Mouse (Mus musculus) embryonic fibroblast, embryonic 13.5 days (primary cell): ENCODE data around the gene Mpdz. TPM values are rescaled to one million over a fixed set of nuclear protein-coding genes. Genes with fewer than 3 reads are reported as not detected.

ENCODE experiments used
- H3K27ac ChIP-seq: 2 replicates; pipeline ENCODE4 v1.5.1; 2012; ENCODE audit warnings: low read length, control low read depth, inconsistent platforms; ENCODE audit not compliant: insufficient read depth
- H3K4me1 ChIP-seq: 2 replicates; pipeline ENCODE4 v1.6.1; 2011; ENCODE audit warnings: low read length; ENCODE audit not compliant: control insufficient read depth, insufficient read depth
- H3K4me3 ChIP-seq: 2 replicates; pipeline ENCODE4 v1.5.1; 2011; ENCODE audit warnings: mild to moderate bottlenecking, control low read depth, low read length; ENCODE audit not compliant: insufficient read depth
- CTCF ChIP-seq: IDR thresholded peaks from 2 replicates; pipeline ENCODE4 v1.5.1; 2011; ENCODE audit warnings: mild to moderate bottlenecking, control low read depth, low read length, moderate library complexity, borderline replicate concordance; ENCODE audit not compliant: insufficient read depth
- POLR2A ChIP-seq: IDR thresholded peaks from 2 replicates; pipeline ENCODE4 v1.6.1; 2011; ENCODE audit warnings: low read depth, mild to moderate bottlenecking, control low read depth, low read length, moderate library complexity
- polyA plus RNA-seq: library from polyadenylated mRNA; stranded (reverse); fragments of >200 nt; gene quantifications from 2 replicates; pipeline ENCODE4 v1.2.4, GENCODE M21; 2011; ENCODE audit warnings: low read depth; ENCODE audit not compliant: missing spikeins, insufficient read length

The Mpdz gene
- polyA plus RNA-seq, 1 experiment: 59.9 TPM

DNA sequence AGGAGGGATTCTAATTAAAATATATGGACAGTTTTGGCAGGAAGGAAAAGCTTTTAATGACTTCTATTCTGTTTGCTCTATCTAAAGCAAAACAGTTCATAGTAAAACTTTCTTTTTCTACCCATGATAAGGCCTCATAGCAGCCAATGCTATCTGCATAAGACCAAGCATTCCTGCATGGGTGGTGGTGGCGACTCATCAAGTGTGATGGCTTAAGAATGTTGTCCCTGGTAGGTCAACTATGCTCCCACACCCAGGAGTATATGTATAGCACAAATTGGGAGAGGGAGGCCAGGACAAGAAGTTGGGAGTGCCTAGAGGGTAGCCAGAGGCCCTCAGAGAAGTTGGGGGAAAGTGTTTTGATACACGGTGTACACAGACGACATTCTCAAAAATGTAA, 140.6 kb downstream of the Mpdz start:
- Histone ChIP-seq H3K27ac (no peak overlapping the region), H3K4me3 (no peak overlapping the region), H3K4me1 (peaks cover 4% of the 10 kb centered on the region; the same call in 1 of the 2 replicates)
- no peak for TF ChIP-seq CTCF
- TF ChIP-seq POLR2A: no peak

DNA sequence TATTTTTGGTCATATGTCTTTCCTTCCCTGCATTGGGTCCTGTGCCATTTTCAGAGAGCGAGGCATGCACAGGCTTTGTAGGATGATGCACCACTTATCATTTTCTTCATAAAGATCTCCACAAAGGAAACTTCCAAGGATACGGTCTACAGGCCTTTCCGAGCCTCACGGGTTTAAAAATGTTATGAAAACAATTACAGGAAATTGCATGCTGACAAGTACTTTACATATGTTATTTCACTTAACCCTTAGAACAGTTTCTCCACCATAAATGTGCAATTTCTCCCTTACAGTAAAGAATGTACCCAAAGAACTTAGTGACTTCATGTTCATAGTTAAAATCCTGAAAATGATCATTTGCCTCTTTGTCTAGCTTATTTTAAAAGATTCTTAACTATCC, 144.2 kb downstream of the Mpdz start:
- TF ChIP-seq POLR2A (no peak), CTCF (no peak)
- no peak overlapping the region for H3K4me3 ChIP-seq
- no peak overlapping the region for H3K27ac ChIP-seq
- H3K4me1 ChIP-seq: peaks cover 4% of the 10 kb centered on the region; the same call in 1 of the 2 replicates

DNA sequence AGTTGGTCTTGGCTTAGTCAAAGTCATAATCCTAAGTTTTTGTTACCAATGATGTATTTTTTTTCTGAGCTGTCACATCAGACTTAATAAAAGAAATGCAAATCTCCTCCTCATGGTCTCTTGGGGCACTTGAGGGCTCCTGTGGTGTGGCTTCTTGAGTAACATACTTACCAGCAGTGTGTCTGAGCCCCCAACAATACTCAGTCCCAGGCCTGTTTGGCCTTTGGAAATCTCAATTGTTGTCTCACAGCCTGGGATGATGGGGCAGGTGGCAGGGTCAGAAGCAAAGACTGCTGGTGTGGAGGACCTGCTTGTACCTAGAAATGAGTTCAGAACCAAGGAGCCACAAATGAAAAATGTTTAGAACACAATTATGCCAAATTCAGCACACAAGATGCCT, 149.3 kb downstream of the Mpdz start:
- H3K4me3 ChIP-seq: no peak overlapping the region
- TF ChIP-seq POLR2A (no peak), CTCF (no peak)
- no peak overlapping the region for H3K27ac ChIP-seq
- no peaks in the 10 kb centered on the region for H3K4me1 ChIP-seq

DNA sequence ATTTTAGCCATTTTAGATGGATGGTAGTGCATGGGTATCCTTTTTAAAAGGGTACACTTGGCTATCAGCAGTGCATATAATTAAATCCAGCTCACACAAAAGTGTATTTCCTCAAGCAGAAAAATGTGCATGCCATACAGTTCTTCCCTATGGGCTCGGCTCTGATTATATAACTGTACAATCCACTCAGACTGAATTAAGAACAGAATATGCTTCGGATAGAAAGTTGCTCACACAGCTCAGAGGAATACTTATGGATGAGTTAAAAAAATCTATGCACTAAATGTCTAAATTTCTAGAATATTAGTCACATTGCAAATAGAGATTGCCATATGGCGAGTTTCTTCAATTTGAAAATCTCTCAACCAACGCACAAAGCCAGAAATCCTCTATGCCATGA, 157.1 kb downstream of the Mpdz start:
- Histone ChIP-seq H3K27ac (no peak overlapping the region), H3K4me3 (no peak overlapping the region), H3K4me1 (no peaks in the 10 kb centered on the region)
- TF ChIP-seq CTCF: no peak
- TF ChIP-seq POLR2A: no peak

DNA sequence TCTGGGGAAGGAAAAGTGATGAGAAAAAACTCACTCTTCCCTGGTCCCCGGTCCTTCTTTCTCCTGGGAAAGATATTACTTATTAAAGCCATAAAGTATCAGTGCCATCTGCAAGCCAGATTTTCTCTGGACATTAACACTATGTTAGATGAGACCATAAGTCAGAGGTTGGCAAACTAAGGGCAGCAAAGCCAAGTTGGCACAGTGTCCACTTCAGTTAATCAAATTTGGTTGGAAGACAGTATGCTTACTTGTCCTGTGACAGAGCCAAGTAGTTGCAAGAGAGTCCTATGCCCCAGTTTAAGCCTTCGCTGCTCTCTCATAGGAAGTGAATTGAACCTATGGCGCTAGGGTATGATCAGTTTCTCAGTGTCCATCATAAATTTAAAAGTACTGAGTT, 159.0 kb downstream of the Mpdz start:
- Histone ChIP-seq H3K27ac (no peak overlapping the region), H3K4me3 (no peak overlapping the region), H3K4me1 (no peaks in the 10 kb centered on the region)
- no peak for TF ChIP-seq POLR2A
- TF ChIP-seq CTCF: no peak

DNA sequence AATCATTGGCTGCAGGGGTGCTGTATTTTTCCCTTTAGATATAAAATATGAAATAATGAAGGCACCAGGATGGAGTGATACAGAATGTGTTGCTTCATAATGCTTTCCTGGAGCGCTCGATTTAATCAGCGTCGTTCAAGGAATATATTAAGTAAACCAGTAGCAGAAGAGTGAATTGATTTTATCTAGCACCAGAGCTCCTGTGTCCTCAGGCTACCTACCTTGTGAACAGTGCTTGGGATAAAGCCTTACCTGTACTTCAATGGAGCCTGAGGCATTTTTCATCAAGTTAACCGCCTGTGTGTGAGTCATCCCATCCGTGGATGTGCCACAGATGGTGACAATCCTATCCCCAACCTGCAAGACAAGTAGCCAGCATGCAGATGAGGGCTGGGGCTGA, 159.5 kb downstream of the Mpdz start:
- Histone ChIP-seq H3K27ac (no peak overlapping the region), H3K4me1 (no peaks in the 10 kb centered on the region), H3K4me3 (no peak overlapping the region)
- TF ChIP-seq POLR2A: no peak
- TF ChIP-seq CTCF: no peak

DNA sequence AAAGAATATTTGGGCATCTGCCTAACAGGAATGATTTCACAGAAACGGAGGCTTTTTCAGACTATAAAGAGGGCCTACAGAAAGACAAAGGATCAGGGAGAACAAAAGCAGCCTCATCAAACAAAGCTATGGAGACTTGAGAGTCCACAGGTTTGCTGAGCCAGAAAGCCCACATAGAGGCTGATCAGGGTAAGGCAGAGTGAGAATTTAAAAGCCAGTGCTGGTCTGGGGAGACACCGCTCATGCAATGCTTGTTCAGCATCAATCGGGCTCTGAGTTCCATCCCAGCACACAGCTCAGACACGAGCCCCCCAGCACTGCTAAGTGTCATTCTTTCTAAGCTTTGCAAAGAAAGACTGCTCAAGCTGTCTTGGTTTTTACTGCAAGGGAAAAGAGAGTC, 162.5 kb downstream of the Mpdz start:
- Histone ChIP-seq H3K27ac (no peak overlapping the region), H3K4me3 (no peak overlapping the region), H3K4me1 (no peaks in the 10 kb centered on the region)
- no peak for TF ChIP-seq CTCF

DNA sequence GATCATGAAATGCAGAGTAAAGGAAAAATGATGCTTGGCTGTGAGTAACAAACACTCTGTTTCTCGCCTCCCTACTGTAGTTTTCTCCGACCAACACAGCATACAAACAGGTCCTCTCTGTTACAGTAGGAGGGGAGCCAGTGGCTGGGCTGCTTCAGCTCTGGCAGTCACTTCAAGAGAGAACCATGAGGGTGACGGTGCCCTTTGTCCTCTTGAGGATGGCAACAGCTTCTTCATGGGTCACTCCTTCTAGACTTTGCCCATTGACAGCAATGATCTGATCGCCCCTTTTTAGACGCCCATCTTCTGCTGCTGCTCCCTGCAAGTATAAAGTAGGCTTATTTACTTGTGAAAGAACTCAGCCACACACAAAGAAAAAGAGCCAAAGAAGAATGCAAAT, 163.2 kb downstream of the Mpdz start:
- H3K27ac ChIP-seq: no peak overlapping the region
- H3K4me3 ChIP-seq: no peak overlapping the region
- TF ChIP-seq CTCF: no peak
- no peaks in the 10 kb centered on the region for H3K4me1 ChIP-seq

DNA sequence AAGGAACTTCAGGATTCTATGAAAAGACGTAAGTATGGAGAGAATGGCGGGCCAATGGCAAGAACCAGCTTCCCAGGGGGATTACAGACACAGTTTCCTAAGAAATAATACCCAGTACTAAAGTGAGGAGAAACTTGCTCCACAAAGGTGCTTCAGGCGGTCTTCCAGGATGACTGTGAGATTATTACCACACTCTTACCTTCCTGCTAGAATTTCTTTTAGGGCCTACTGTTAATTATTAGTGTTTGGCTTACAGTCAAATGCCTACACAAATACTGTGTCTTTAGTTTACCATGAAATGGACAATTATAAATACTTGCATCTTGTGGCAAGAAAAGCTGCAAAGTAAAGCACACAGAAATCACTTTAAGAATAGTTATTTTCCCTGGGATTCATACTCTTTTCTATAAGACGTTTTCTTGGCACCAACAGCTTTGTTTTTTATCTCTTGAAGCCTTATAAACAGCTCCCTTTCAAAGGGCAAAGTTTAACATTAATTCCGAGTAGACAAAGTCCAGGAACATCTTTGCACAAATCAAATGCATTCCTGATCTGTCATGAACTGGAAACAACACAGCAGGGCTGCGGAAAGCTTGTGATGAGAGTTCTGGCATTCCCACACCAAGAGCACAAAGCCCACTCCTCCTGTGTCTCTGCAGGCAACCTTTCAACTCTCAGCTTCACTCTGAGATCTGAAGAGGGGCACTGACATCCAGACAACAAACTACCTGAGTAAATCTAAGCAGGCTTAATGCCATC, 166.5 kb downstream of the Mpdz start:
- Histone ChIP-seq H3K4me3 (no peak overlapping the region), H3K4me1 (no peaks in the 10 kb centered on the region), H3K27ac (no peak overlapping the region)
- no peak for TF ChIP-seq POLR2A
- no peak for TF ChIP-seq CTCF

DNA sequence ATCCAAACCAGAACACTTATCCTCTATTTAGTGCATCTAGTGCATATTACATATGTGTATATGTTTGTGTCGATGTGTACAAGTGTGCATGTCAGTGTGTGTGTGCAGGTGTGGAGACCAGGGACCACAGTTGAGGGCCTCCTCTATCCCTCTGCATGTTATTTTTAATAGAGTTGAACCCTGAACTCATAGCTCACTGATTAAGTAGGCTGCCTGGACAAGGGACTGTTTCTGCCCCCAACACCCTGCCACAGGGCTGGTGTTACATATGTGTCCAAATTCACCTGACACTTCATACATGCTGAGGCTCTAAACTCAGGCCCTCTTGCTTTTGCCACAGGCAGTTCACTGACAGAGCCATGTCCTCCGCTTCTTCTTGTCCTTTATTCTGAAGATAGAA, 169.5 kb downstream of the Mpdz start:
- TF ChIP-seq POLR2A (no peak), CTCF (no peak)
- Histone ChIP-seq H3K4me3 (no peak overlapping the region), H3K4me1 (no peaks in the 10 kb centered on the region), H3K27ac (no peak overlapping the region)
